ENCODE assay signal across 12 mouse cellular contexts in the genomic region with DNA sequence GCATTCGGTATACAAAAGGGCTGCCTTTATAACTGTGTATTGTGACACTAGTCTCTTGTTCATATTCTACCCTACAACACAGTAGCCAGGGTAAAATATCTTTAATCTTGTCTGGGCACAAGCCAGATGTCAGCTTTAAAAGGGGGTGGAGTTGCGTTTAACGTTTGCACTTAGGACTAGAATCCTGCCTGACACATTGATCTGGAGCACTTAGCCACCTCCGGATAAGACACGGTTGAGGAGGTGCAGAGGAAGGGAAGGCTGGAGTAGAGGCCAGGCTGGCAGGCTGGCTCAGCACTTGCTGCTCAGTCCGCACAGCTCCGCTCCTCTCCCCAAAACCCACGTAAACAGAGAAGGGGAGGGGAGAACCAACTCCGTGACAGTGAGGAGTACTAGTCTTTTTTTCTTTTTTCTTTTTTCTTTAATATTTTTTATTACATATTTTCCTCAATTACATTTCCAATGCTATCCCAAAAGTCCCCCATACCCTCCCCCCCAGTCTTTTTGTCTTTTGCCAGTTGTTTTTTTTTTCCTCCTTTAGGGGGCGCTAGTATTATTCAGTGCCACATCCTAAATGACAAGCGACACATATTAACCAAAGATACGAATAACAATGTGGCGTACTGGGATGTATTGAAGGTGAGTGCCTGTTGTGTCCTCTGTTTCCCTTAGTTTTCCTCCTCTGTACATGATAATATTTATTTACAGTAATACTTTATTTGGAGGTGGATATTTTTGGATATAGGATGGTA. TPM values are rescaled to one million over a fixed set of nuclear protein-coding genes. Genes with fewer than 3 reads are reported as not detected.
A peak's percentile ranks its signal among the peaks of the same experiment; 100 is the strongest.
DNase-seq lines count a peak whose midpoint lies in the region; ATAC-seq and TF ChIP-seq lines count a peak whose summit lies in the region.
"Had no signal": no experiment of that assay in that cellular context is flagged by ENCODE, and none has a peak within 500 bp of the region (broad histone marks: within the 10 kb centered on the region; RNA-seq: fewer than 3 reads in every experiment).

No protein-coding gene starts in this region.

- 75% methylated on average over 13 of the region's 13 CpGs for WGBS in heart, adult 2 months
- 75% methylated on average over 13 of the region's 13 CpGs for WGBS in heart, embryonic 12.5 days
- 72% methylated on average over 13 of the region's 13 CpGs for WGBS in lung, embryonic 14.5 days
- 72% methylated on average over 13 of the region's 13 CpGs for WGBS in stomach, postnatal 0 days

- no peak overlapping the region for H3K27ac ChIP-seq in heart, adult 2 months
- H3K27ac ChIP-seq in heart, embryonic 12.5 days (ENCODE audit: poor library complexity, severe bottlenecking), result no peak overlapping the region
- no peak overlapping the region for H3K27ac ChIP-seq in lung, embryonic 14.5 days (ENCODE audit: low read depth)
- H3K27ac ChIP-seq in stomach, postnatal 0 days (replicated peaks), result no peak overlapping the region
- H3K27ac ChIP-seq: heart, embryonic 10.5 days; liver, embryonic 13.5 days had no signal

- H3K36me3 ChIP-seq in heart, adult 2 months (ENCODE audit: control insufficient read depth, insufficient read depth, low read length), result no peaks in the 10 kb centered on the region
- peaks cover 88% of the 10 kb centered on the region for H3K36me3 ChIP-seq in heart, embryonic 12.5 days
- peaks cover 96% of the 10 kb centered on the region for H3K36me3 ChIP-seq in lung, embryonic 14.5 days (ENCODE audit: insufficient read depth)
- peaks cover 48% of the 10 kb centered on the region for H3K36me3 ChIP-seq in stomach, postnatal 0 days (ENCODE audit: control insufficient read depth, insufficient read depth, low read length)

- H3K4me3 ChIP-seq in heart, adult 2 months, result no peak overlapping the region
- no peak overlapping the region for H3K4me3 ChIP-seq in heart, embryonic 12.5 days
- no peak overlapping the region for H3K4me3 ChIP-seq in lung, embryonic 14.5 days (ENCODE audit: low read depth, low read length)
- no peak overlapping the region for H3K4me3 ChIP-seq in stomach, postnatal 0 days (ENCODE audit: low read depth, low read length)
- H3K4me3 ChIP-seq: heart, embryonic 10.5 days; liver, embryonic 13.5 days had no signal

- peak; percentile 57 for TF ChIP-seq CTCF in heart, adult 2 months (IDR thresholded peaks at IDR 0.05)
- peak; percentile 49 for TF ChIP-seq CTCF in lung, embryonic 14.5 days (IDR thresholded peaks at IDR 0.05; ENCODE audit: low read depth)
- peak; percentile 67 for TF ChIP-seq CTCF in stomach, postnatal 0 days (IDR thresholded peaks at IDR 0.05; ENCODE audit: low read depth)

- no peaks in the 10 kb centered on the region for H3K79me2 ChIP-seq in heart, adult 2 months (replicated peaks; ENCODE audit: control insufficient read depth, insufficient read depth, low read length)

- ATAC-seq in heart, embryonic 12.5 days (ENCODE audit: insufficient number of reproducible peaks, low FRiP score), result no peak
- no peak for ATAC-seq in lung, embryonic 14.5 days (ENCODE audit: insufficient read depth)
- no peak for ATAC-seq in stomach, postnatal 0 days (ENCODE audit: low FRiP score, low TSS enrichment)

- DNase-seq in heart, adult 2 months, result no peak
- DNase-seq in lung, embryonic 14.5 days, result peak; percentile 66
- no peak for DNase-seq in lung, postnatal 14 days
- DNase-seq in ZHBTc4 (ENCODE audit: low read depth, low spot score), result peak; percentile 55
- no peak for DNase-seq in stomach, postnatal 0 days (ENCODE audit: low spot score)
- no peak for DNase-seq in T-cell, adult 2 months (ENCODE audit: low spot score)
- DNase-seq: cerebellum, postnatal 25 days; kidney, postnatal 14 days; liver, embryonic 13.5 days; thymus, postnatal 4 days had no signal

- no peaks in the 10 kb centered on the region for H3K9me3 ChIP-seq in heart, embryonic 12.5 days (replicated peaks)
- H3K9me3 ChIP-seq in lung, embryonic 14.5 days (ENCODE audit: low read depth, low read length), result no peaks in the 10 kb centered on the region
- H3K9me3 ChIP-seq in stomach, postnatal 0 days (ENCODE audit: control insufficient read depth, low read length), result no peaks in the 10 kb centered on the region
- H3K9me3 ChIP-seq: heart, embryonic 10.5 days; liver, embryonic 13.5 days had no signal

- TF ChIP-seq POLR2A in heart, adult 2 months (IDR thresholded peaks at IDR 0.05; ENCODE audit: insufficient read depth, low read depth, low read length), result no peak

- H3K4me2 ChIP-seq in heart, embryonic 12.5 days, result no peak overlapping the region
- no peak overlapping the region for H3K4me2 ChIP-seq in lung, embryonic 14.5 days
- no peak overlapping the region for H3K4me2 ChIP-seq in stomach, postnatal 0 days (replicated peaks; ENCODE audit: low read depth)
- H3K4me2 ChIP-seq: liver, embryonic 13.5 days had no signal

- H3K27me3 ChIP-seq in heart, adult 2 months (ENCODE audit: control insufficient read depth, insufficient read depth, low read length), result no peaks in the 10 kb centered on the region
- no peaks in the 10 kb centered on the region for H3K27me3 ChIP-seq in heart, embryonic 12.5 days (replicated peaks)
- H3K27me3 ChIP-seq in lung, embryonic 14.5 days (ENCODE audit: insufficient read depth, low read length), result no peaks in the 10 kb centered on the region
- H3K27me3 ChIP-seq in stomach, postnatal 0 days (ENCODE audit: control insufficient read depth, insufficient read depth, low read length), result no peaks in the 10 kb centered on the region
- H3K27me3 ChIP-seq: liver, embryonic 13.5 days had no signal

- H3K9ac ChIP-seq in heart, adult 2 months (ENCODE audit: low read depth, low read length), result no peak overlapping the region
- no peak overlapping the region for H3K9ac ChIP-seq in heart, embryonic 12.5 days
- no peak overlapping the region for H3K9ac ChIP-seq in lung, embryonic 14.5 days
- H3K9ac ChIP-seq in stomach, postnatal 0 days (ENCODE audit: low read length), result no peak overlapping the region
- H3K9ac ChIP-seq: liver, embryonic 13.5 days had no signal

- H3K4me1 ChIP-seq in heart, adult 2 months (ENCODE audit: control insufficient read depth, insufficient read depth, low read length), result no peaks in the 10 kb centered on the region
- H3K4me1 ChIP-seq in heart, embryonic 12.5 days (replicated peaks), result no peaks in the 10 kb centered on the region
- no peaks in the 10 kb centered on the region for H3K4me1 ChIP-seq in lung, embryonic 14.5 days (ENCODE audit: insufficient read depth)
- H3K4me1 ChIP-seq in stomach, postnatal 0 days (replicated peaks; ENCODE audit: control insufficient read depth, insufficient read depth), result no peaks in the 10 kb centered on the region
- H3K4me1 ChIP-seq: heart, embryonic 10.5 days; liver, embryonic 13.5 days had no signal

- TF ChIP-seq EP300 in heart, adult 2 months (IDR thresholded peaks at IDR 0.05; ENCODE audit: insufficient read depth, low read depth, low read length), result no peak
- TF ChIP-seq EP300 in stomach, postnatal 0 days (optimal IDR thresholded peaks at IDR 0.05), result no peak

- intact Hi-C loops in heart, adult 2 months (cut with DNase I), result loop anchor here (1.0 to 5.0 kb wide), 2 partner anchors 160 to 184 kb away; no protein-coding TSS in a partner anchor

RNA-seq across cellular contexts. Expression of a gene that starts 18.6 kb away (rescaled TPM):
- 10 to 100 TPM; 20.7 to 21.6 TPM for total RNA-seq in heart, adult 2 months (2021)
- polyA plus RNA-seq in heart, adult 2 months (2012; rRNA removed), result 22.9 and 39.5 TPM in 2 replicates
- polyA plus RNA-seq in heart, embryonic 12.5 days (2016; fragmentation: Nextera tagmentation; extraction: Ambion mirVana), result 46.0 and 46.5 TPM in 2 replicates
- polyA plus RNA-seq in lung, embryonic 14.5 days (2014; fragmentation: Nextera tagmentation; extraction: Ambion mirVana), result 50.9 and 51.1 TPM in 2 replicates
- polyA plus RNA-seq in stomach, postnatal 0 days (2015; fragmentation: Nextera tagmentation; extraction: Ambion mirVana), result 16.2 and 17.2 TPM in 2 replicates

RNA-seq across cellular contexts. Expression of a gene that starts 24.1 kb away (rescaled TPM):
- 10 to 100 TPM; 32.2 to 35.9 TPM for total RNA-seq in heart, adult 2 months (2021)
- polyA plus RNA-seq in heart, adult 2 months (2012; rRNA removed), result 16.8 and 25.0 TPM in 2 replicates
- polyA plus RNA-seq in heart, embryonic 12.5 days (2016; fragmentation: Nextera tagmentation; extraction: Ambion mirVana), result 21.7 and 21.8 TPM in 2 replicates
- polyA plus RNA-seq in lung, embryonic 14.5 days (2014; fragmentation: Nextera tagmentation; extraction: Ambion mirVana), result 30.0 and 30.8 TPM in 2 replicates
- 17.8 and 18.8 TPM in 2 replicates for polyA plus RNA-seq in stomach, postnatal 0 days (2015; fragmentation: Nextera tagmentation; extraction: Ambion mirVana)

RNA-seq across cellular contexts. Expression of a gene that starts 24.1 kb away (rescaled TPM):
- total RNA-seq in heart, adult 2 months (2021), result not detected
- 0.70 TPM in 1 of 2 replicates, not detected in the other for polyA plus RNA-seq in heart, adult 2 months (2012; rRNA removed)
- polyA plus RNA-seq in heart, embryonic 12.5 days (2016; fragmentation: Nextera tagmentation; extraction: Ambion mirVana), result 0.23 and 0.53 TPM in 2 replicates
- polyA plus RNA-seq in lung, embryonic 14.5 days (2014; fragmentation: Nextera tagmentation; extraction: Ambion mirVana), result 0.16 and 0.28 TPM in 2 replicates
- polyA plus RNA-seq in stomach, postnatal 0 days (2015; fragmentation: Nextera tagmentation; extraction: Ambion mirVana), result 0.04 TPM in 2 replicates

Comparison
In these comparisons a context has a peak if more than half of its experiments do, and no peak if none do; other contexts are left out.
1. DNase-seq: peak in lung, embryonic 14.5 days (single experiment) and ZHBTc4 (single experiment); none in heart, adult 2 months (0 of 2), lung, postnatal 14 days (single experiment), stomach, postnatal 0 days (single experiment) and T-cell, adult 2 months (single experiment).
2. Peak in every context shown above with its lines, with median percentiles within 50 percentile points of each other: CTCF ChIP-seq.